Mouse (Mus musculus) regulatory T cell (primary cell): ENCODE measurements at regions not wholly inside any gene's neighbourhood (a gene's known extent, or its start where the extent isn't known, plus 50 kb on each side); places are given as distances from the start of the nearest gene placed in this dataset.

Experiments
- in situ Hi-C: fragments of 300-600 bp; cut with MboI, MseI; formaldehyde crosslinking; loops from one replicate; pipeline ENCODE4 v1.15.1; 2025; ENCODE audit warnings: high pct_unique_total_duplicates

GRCm38 (mm10) chr5:132826009-132826408, 282.9 kb upstream of the Auts2 start:
- in situ Hi-C loops = no loop called here

GRCm38 (mm10) chr5:132817665-132818064, 274.5 kb upstream of the Auts2 start:
- in situ Hi-C loops = no loop called here

- in situ Hi-C loops = loop anchor here (5.0 kb wide), 1 partner anchor 942 kb away; no protein-coding TSS in a partner anchor
Measured at GRCm38 (mm10) chr5:132809181-132809580, 266.0 kb upstream of the Auts2 start.

GRCm38 (mm10) chr5:132796061-132796460, 252.9 kb upstream of the Auts2 start:
- in situ Hi-C loops = loop anchor here (25.0 kb wide), 1 partner anchor 1666 kb away; the partner anchor contains the start of gene Gtf2ird1

- in situ Hi-C loops = loop anchor here (25.0 kb wide), 1 partner anchor 1670 kb away; the partner anchor contains the start of gene Gtf2ird1
Measured at GRCm38 (mm10) chr5:132792484-132792883, 249.3 kb upstream of the Auts2 start.

- in situ Hi-C loops = loop anchor here (25.0 kb wide), 1 partner anchor 1677 kb away; the partner anchor contains the start of gene Gtf2ird1
Measured at GRCm38 (mm10) chr5:132785291-132785690, 242.1 kb upstream of the Auts2 start.

GRCm38 (mm10) chr5:132784791-132785190, 241.6 kb upstream of the Auts2 start:
- in situ Hi-C loops = loop anchor here (25.0 kb wide), 1 partner anchor 1678 kb away; the partner anchor contains the start of gene Gtf2ird1

GRCm38 (mm10) chr5:132774141-132774680, 231.1 kb upstream of the Auts2 start:
- in situ Hi-C loops = no loop called here

GRCm38 (mm10) chr5:132760396-132760795, 217.3 kb upstream of the Auts2 start:
- in situ Hi-C loops = no loop called here

- in situ Hi-C loops = no loop called here
Measured at GRCm38 (mm10) chr5:132759751-132760150, 216.6 kb upstream of the Auts2 start.

- in situ Hi-C loops = no loop called here
Measured at GRCm38 (mm10) chr5:132758941-132759340, 215.8 kb upstream of the Auts2 start.

GRCm38 (mm10) chr5:132737966-132738365, 194.8 kb upstream of the Auts2 start:
- in situ Hi-C loops = no loop called here

GRCm38 (mm10) chr5:132728689-132729189, 185.6 kb upstream of the Auts2 start:
- in situ Hi-C loops = no loop called here

- in situ Hi-C loops = no loop called here
Measured at GRCm38 (mm10) chr5:132724467-132724866, 181.3 kb upstream of the Auts2 start.

GRCm38 (mm10) chr5:132710301-132710700, 167.2 kb upstream of the Auts2 start:
- in situ Hi-C loops = no loop called here

- in situ Hi-C loops = no loop called here
Measured at GRCm38 (mm10) chr5:132707531-132707930, 164.4 kb upstream of the Auts2 start.

- in situ Hi-C loops = no loop called here
Measured at GRCm38 (mm10) chr5:132703455-132704100, 160.4 kb upstream of the Auts2 start.

GRCm38 (mm10) chr5:132702573-132702972, 159.4 kb upstream of the Auts2 start:
- in situ Hi-C loops = no loop called here

GRCm38 (mm10) chr5:132690784-132691183, 147.6 kb upstream of the Auts2 start:
- in situ Hi-C loops = no loop called here

GRCm38 (mm10) chr5:132675261-132675660, 132.1 kb upstream of the Auts2 start:
- in situ Hi-C loops = no loop called here

GRCm38 (mm10) chr5:132673599-132674305, 130.6 kb upstream of the Auts2 start:
- in situ Hi-C loops = no loop called here

GRCm38 (mm10) chr5:132671496-132671895, 128.4 kb upstream of the Auts2 start:
- in situ Hi-C loops = no loop called here
